Mouse (Mus musculus) c-Kit-positive CD71-positive TER-119-negative erythroid progenitor cells, embryonic 14.5 days (primary cell): ENCODE measurements around the gene Gimd1.

Source experiments
- DNase-seq: peaks from one replicate; pipeline ENCODE4 v3.0.0-alpha.2; 2013; ENCODE audit warnings: low read depth

Gimd1 gene

DNA sequence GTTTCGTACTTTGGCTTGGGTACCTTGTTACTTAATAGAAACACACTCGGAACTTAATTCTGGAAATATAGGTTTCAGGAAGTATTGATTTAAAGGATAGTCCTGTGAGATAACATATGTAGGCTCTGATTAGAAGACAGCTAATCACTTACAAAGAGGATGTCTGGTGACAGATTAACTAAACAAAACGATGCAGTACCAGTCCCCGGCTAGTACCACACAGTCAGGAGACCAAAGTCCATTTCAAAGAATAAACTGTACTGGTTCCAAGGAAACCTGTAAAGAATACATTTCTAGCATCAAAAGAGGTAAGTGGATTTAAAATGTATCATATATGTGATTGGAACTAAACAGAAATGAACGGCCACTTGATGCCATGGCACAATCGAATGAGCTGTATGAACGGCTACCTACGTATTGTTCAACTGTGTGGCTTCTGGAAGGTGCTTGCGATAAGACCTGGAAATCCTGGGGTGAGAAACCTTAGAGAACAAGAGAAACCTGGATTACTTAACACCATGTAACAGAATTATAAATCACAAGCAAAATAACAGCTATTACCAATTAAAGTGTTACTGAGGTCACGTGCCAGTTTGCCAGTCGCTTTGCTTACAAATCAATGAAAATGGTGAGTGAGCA is at the start of gene Gimd1:
TSS of gene Gimd1 (plus strand) at position 220 of the 639 bp plus-strand sequence.
- no peak for DNase-seq

- DNase-seq: no peak
Measured at GRCm38 (mm10) chr3:132581198-132581597, 48.4 kb upstream of the Gimd1 start.

DNA sequence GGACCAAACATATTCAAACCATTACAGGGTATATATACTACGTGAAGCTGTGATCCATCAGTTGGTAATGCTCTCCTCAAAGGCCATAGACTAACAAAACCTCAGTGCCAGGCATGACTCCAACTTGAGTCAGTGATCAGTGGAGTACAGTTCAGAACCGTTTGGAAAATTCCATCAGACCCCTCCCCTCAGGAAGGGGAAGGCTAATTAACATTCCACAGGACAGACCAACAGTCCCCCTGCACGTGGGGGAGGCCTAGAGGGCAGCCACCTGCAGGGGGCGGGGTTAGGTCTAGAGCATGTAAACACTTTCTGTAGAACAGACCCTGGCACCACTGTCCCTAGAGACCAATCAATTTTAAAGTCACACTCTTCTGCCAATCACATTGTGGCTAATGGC is 47.3 kb upstream of the Gimd1 start:
- DNase-seq: no peak

GRCm38 (mm10) chr3:132585122-132585972 is 44.3 kb upstream of the Gimd1 start:
- DNase-seq: no peak

DNA sequence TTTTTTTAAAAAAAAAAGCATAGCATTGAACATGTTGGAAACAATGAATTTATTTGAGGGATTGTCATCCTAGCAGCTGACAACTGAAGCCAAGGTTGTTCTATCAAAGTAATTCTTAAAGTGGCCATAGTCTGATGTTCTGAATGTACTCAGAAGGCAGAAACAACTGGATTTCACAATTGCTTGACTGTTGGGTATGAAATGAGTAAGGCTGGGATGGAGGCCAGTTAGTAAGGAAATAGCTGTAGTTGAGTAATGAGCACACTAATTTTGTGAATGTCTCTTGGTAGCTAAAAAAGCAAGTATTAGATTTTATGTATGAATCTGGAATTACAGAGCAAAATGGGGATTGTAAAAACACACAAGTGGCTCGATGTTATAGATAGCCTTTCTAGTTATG is 41.5 kb upstream of the Gimd1 start:
- no peak for DNase-seq

DNA sequence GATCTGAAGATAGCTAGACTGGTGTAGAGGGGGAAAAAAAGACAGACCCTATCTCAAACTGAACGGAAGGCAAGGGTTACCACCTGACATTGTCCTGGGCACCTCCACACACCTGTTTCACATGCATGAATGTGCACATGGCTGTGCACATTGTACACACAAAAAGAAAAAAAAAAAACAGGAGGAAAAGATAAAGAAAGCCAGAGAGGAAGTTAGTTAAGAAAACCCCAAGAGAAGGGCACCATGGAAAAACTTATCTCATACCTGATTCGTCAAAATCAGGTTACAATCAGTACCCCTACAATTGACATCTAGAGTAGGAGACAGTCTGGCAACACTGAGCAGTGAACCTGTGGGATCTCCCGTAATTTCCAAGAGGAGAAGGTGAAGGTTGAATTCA is 39.6 kb upstream of the Gimd1 start:
- no peak for DNase-seq

DNA sequence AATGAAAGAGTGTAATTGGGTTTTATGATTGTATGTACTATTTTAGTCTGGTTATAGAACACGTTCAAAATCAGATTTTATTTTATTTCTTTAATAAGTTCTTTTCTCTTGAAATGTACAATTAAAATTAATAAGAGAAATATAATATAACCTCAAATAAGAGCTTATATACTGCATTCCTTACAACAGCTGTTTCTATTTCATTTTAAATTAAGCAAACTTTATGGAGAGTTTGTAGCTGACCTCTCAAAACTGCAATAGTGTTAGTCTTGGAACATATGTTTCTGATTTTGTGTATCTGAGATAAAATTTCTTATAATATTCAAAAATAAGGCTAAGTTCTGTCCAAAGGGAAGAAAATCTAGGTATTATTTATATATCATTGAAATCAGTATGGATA is 39.0 kb upstream of the Gimd1 start:
- DNase-seq: no peak

- DNase-seq: no peak
Measured at GRCm38 (mm10) chr3:132628741-132629140, 879 bp upstream of the Gimd1 start.

- DNase-seq: no peak
Measured at GRCm38 (mm10) chr3:132633261-132633660, 3.6 kb downstream of the Gimd1 start.

- no peak for DNase-seq
Measured at GRCm38 (mm10) chr3:132637080-132637479, 7.5 kb downstream of the Gimd1 start.

DNA sequence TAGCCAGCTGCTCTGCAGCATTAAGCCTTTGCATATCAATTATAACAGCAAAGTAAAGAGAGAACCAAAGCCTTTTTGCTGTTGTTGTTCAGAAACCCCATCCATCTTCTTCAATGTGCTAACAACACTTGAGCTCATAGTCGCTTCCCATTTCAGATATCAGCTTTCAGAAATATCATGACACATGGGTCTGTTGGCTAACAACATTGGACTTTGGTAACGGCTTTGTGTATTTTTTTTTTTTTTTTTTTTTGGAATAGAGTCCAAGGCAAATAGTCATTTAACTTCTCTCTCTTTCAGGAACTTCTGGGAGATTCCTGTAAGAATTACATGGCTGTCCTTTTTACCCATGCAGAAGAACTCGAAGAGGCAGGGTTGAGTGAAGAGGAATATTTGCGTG is 14.5 kb downstream of the Gimd1 start:
- DNase-seq: no peak

- no peak for DNase-seq
Measured at GRCm38 (mm10) chr3:132646814-132647213, 17.2 kb downstream of the Gimd1 start.

GRCm38 (mm10) chr3:132649368-132649767 is 19.7 kb downstream of the Gimd1 start:
- no peak for DNase-seq

DNA sequence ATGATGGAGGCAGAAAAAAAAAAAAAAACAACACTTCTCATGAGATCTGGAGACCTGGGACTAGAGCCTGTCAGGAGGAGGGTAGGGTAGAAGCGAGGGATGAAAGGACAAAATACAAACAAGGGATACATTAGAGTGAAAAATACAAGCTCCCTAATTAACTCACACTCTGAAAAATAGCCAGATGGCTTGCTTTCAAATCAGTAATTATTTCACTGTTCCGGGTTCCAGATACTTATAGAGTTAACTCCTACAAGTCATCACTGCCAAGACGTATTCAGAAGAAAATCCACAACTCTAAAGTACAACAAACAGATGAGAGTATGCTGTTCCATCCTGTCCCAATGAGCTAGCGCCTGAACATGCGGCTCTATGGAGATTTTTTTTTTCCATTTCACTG is 20.6 kb downstream of the Gimd1 start:
- DNase-seq: no peak

- no peak for DNase-seq
Measured at GRCm38 (mm10) chr3:132651776-132652175, 22.2 kb downstream of the Gimd1 start.

- DNase-seq: no peak
Measured at GRCm38 (mm10) chr3:132653959-132654358, 24.3 kb downstream of the Gimd1 start.

- no peak for DNase-seq
Measured at GRCm38 (mm10) chr3:132655955-132656354, 26.3 kb downstream of the Gimd1 start.

DNA sequence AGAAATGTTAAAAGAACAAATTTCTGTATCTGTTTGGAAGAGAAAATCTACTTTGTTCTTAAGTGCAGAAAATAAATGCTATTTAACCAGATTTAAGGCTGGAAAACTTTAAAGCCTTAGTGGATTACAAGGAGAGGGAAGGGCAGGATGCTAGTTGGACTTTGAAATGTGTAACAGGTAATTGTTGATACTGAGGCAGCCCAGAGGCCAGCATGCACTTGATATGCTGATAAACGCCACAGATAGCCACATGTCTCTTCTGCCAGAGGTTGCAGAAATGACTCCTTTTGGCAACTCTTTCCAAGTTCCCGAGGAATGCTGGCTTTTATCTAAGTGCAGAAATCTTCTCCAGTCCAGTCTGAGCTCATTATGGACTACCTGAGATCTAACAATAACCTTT is 47.9 kb downstream of the Gimd1 start:
- no peak for DNase-seq

GRCm38 (mm10) chr3:132683447-132684230 is 54.0 kb downstream of the Gimd1 start, which contains the start of gene Tbck:
Tbck (plus strand) TSS chr3:132684144.
- DNase-seq: peak; percentile 87

GRCm38 (mm10) chr3:132684231-132684928 is 54.8 kb downstream of the Gimd1 start, which contains the start of gene Aimp1:
Aimp1 (minus strand) TSS chr3:132684370.
- DNase-seq: peak; percentile 6
